ENCODE assay signal across 9 mouse cellular contexts in genomic region chr3:30219190-30219884, GRCm38 (mm10).
A peak's percentile ranks its signal among the peaks of the same experiment; 100 is the strongest.
DNase-seq lines count a peak whose midpoint lies in the region; ATAC-seq and TF ChIP-seq lines count a peak whose summit lies in the region.
"Had no signal": no experiment of that assay in that cellular context is flagged by ENCODE, and none has a peak within 500 bp of the region (broad histone marks: within the 10 kb centered on the region; RNA-seq: fewer than 3 reads in every experiment).

No protein-coding gene starts in this region.

- TF ChIP-seq POLR2A in cerebellum, adult 2 months (IDR thresholded peaks at IDR 0.05; ENCODE audit: borderline replicate concordance, insufficient read depth, low read length), result no peak

- no peaks in the 10 kb centered on the region for H3K36me3 ChIP-seq in heart, embryonic 14.5 days (ENCODE audit: control insufficient read depth, insufficient read depth, low read length)
- H3K36me3 ChIP-seq in forebrain, embryonic 11.5 days (ENCODE audit: control insufficient read depth, insufficient read depth, low read length), result no peaks in the 10 kb centered on the region
- H3K36me3 ChIP-seq in limb, embryonic 10.5 days, result no peaks in the 10 kb centered on the region
- no peaks in the 10 kb centered on the region for H3K36me3 ChIP-seq in neural tube, embryonic 12.5 days

- no peak for TF ChIP-seq CTCF in cerebellum, adult 2 months (IDR thresholded peaks at IDR 0.05; ENCODE audit: borderline replicate concordance, insufficient read depth, low read depth, low read length)

- peak overlapping the region; percentile 48 for H3K9ac ChIP-seq in heart, embryonic 14.5 days (ENCODE audit: low read length)
- H3K9ac ChIP-seq in forebrain, embryonic 11.5 days (ENCODE audit: low read length), result peak overlapping the region; percentile 17; the same call in 1 of the 2 replicates
- H3K9ac ChIP-seq in neural tube, embryonic 12.5 days, result peak overlapping the region; percentile 17; the same call in 1 of the 2 replicates

- ATAC-seq in heart, embryonic 14.5 days (ENCODE audit: insufficient number of reproducible peaks, insufficient read depth, low FRiP score, low read depth), result no peak
- ATAC-seq in forebrain, embryonic 11.5 days (replicated peaks; ENCODE audit: low FRiP score), result peak; percentile 86
- ATAC-seq in neural tube, embryonic 12.5 days (ENCODE audit: low FRiP score, low read depth), result peak; percentile 56; the same call in 1 of the 2 replicates

- no peaks in the 10 kb centered on the region for H3K9me3 ChIP-seq in heart, embryonic 14.5 days (ENCODE audit: control insufficient read depth, low read length)
- H3K9me3 ChIP-seq in forebrain, embryonic 11.5 days (ENCODE audit: control insufficient read depth, low read length), result no peaks in the 10 kb centered on the region
- no peaks in the 10 kb centered on the region for H3K9me3 ChIP-seq in limb, embryonic 10.5 days (replicated peaks)
- no peaks in the 10 kb centered on the region for H3K9me3 ChIP-seq in neural tube, embryonic 12.5 days
- H3K9me3 ChIP-seq: megakaryocyte, embryonic 14.5 days had no signal

- no peaks in the 10 kb centered on the region for H3K27me3 ChIP-seq in heart, embryonic 14.5 days (ENCODE audit: control insufficient read depth, insufficient read depth, low read length)
- H3K27me3 ChIP-seq in forebrain, embryonic 11.5 days (ENCODE audit: control insufficient read depth, insufficient read depth, low read length), result peaks cover 4% of the 10 kb centered on the region; the same call in 1 of the 2 replicates
- no peaks in the 10 kb centered on the region for H3K27me3 ChIP-seq in limb, embryonic 10.5 days (ENCODE audit: low read depth, poor library complexity, severe bottlenecking)
- H3K27me3 ChIP-seq in neural tube, embryonic 12.5 days (replicated peaks), result peaks cover 11% of the 10 kb centered on the region; the same call in 1 of the 2 replicates
- no peaks in the 10 kb centered on the region; the same call in 1 of the 2 replicates for H3K27me3 ChIP-seq in cerebellum, adult 2 months (ENCODE audit: control insufficient read depth, insufficient read depth, low read length)
- H3K27me3 ChIP-seq: megakaryocyte, embryonic 14.5 days had no signal

- H3K4me2 ChIP-seq in heart, embryonic 14.5 days (ENCODE audit: low read length), result peak overlapping the region; percentile 69
- peak overlapping the region; percentile 58 for H3K4me2 ChIP-seq in forebrain, embryonic 11.5 days (ENCODE audit: low read depth, low read length, severe bottlenecking)
- peak overlapping the region; percentile 55 for H3K4me2 ChIP-seq in neural tube, embryonic 12.5 days (replicated peaks)

- intact Hi-C loops in heart, postnatal 25 days (cut with DNase I), result no loop called here

- no peak overlapping the region for H3K27ac ChIP-seq in heart, embryonic 14.5 days (replicated peaks in 1 of 2; ENCODE audit: control insufficient read depth in 1 of 2, insufficient read depth in 1 of 2, low read depth in 2 of 2, low read length in 2 of 2)
- H3K27ac ChIP-seq in forebrain, embryonic 11.5 days (ENCODE audit: low read depth, low read length), result no peak overlapping the region
- H3K27ac ChIP-seq in limb, embryonic 10.5 days, result peak overlapping the region; percentile 89
- no peak overlapping the region for H3K27ac ChIP-seq in neural tube, embryonic 12.5 days
- H3K27ac ChIP-seq in cerebellum, adult 2 months (ENCODE audit: insufficient read depth, low read length), result no peak overlapping the region

- H3K4me1 ChIP-seq in heart, embryonic 14.5 days (ENCODE audit: control insufficient read depth in 2 of 2, insufficient read depth in 2 of 2, low read length in 2 of 2), result peaks cover 3 to 9% of the 10 kb centered on the region in 2 experiments
- H3K4me1 ChIP-seq in forebrain, embryonic 11.5 days (replicated peaks; ENCODE audit: control insufficient read depth, insufficient read depth, low read length), result peaks cover 14% of the 10 kb centered on the region
- peaks cover 87% of the 10 kb centered on the region for H3K4me1 ChIP-seq in limb, embryonic 10.5 days
- H3K4me1 ChIP-seq in neural tube, embryonic 12.5 days, result peaks cover 11% of the 10 kb centered on the region; the same call in 1 of the 2 replicates
- no peaks in the 10 kb centered on the region for H3K4me1 ChIP-seq in cerebellum, adult 2 months (ENCODE audit: control insufficient read depth, insufficient read depth, low read length)
- H3K4me1 ChIP-seq: megakaryocyte, embryonic 14.5 days had no signal

- DNase-seq in heart, postnatal 25 days (ENCODE audit: low spot score), result no peak
- DNase-seq in forebrain, embryonic 11.5 days (ENCODE audit: low spot score), result peak; percentile 71
- peak; percentile 68 for DNase-seq in limb, embryonic 10.5 days (ENCODE audit: low spot score)
- DNase-seq in cerebellum, adult 2 months, result no peak
- DNase-seq in spleen, postnatal 10 days (ENCODE audit: low spot score in 2 of 2), result no peak
- no peak for DNase-seq in gastrocnemius, adult 8-10 months (ENCODE audit: low spot score in 2 of 2)

- 11% methylated on average over 21 of the region's 21 CpGs for WGBS in heart, embryonic 14.5 days
- 2% methylated on average over 21 of the region's 21 CpGs for WGBS in forebrain, embryonic 11.5 days
- WGBS in limb, embryonic 10.5 days, result 6% methylated on average over 21 of the region's 21 CpGs
- WGBS in neural tube, embryonic 12.5 days, result 5% methylated on average over 21 of the region's 21 CpGs
- 7% methylated on average over 21 of the region's 21 CpGs for WGBS in cerebellum, adult 2 months

- peak overlapping the region; percentile 30 to 42 for H3K4me3 ChIP-seq in heart, embryonic 14.5 days (ENCODE audit: control insufficient read depth in 1 of 2, insufficient read depth in 1 of 2, low read depth in 1 of 2, low read length in 2 of 2)
- peak overlapping the region; percentile 18 for H3K4me3 ChIP-seq in forebrain, embryonic 11.5 days (ENCODE audit: low read depth, low read length)
- H3K4me3 ChIP-seq in limb, embryonic 10.5 days, result peak overlapping the region; percentile 30
- H3K4me3 ChIP-seq in neural tube, embryonic 12.5 days, result 0 out of 2 replicates have a peak overlapping the region, but pooled peaks have one; percentile 9
- no peak overlapping the region for H3K4me3 ChIP-seq in cerebellum, adult 2 months (replicated peaks; ENCODE audit: insufficient read depth, low read depth, low read length)
- H3K4me3 ChIP-seq: megakaryocyte, embryonic 14.5 days had no signal

Comparison
In these comparisons a context has a peak if more than half of its experiments do, and no peak if none do; other contexts are left out.
1. DNase-seq: peak in forebrain, embryonic 11.5 days (single experiment) and limb, embryonic 10.5 days (single experiment); none in heart, postnatal 25 days (single experiment), cerebellum, adult 2 months (0 of 2), spleen, postnatal 10 days (0 of 2) and gastrocnemius, adult 8-10 months (0 of 2).
2. Peak in every context shown above with its lines, with median percentiles within 50 percentile points of each other: H3K4me2 ChIP-seq and H3K9ac ChIP-seq.